Mouse (Mus musculus) stomach, embryonic 16.5 days (tissue): ENCODE data around the gene Otulinl. TPM values are rescaled to one million over a fixed set of nuclear protein-coding genes. Genes with fewer than 3 reads are reported as not detected.
"Not testable (repeated sequence)": the region's sequence is repeated elsewhere in the genome, so short reads cannot be mapped to it uniquely, and the experiment has no call there.

ENCODE experiments used
- ATAC-seq: fragments of 200-750 bp; cut with Nextera tagmentation; 2 replicates; pipeline ENCODE4 v1.8.0; 2017; ENCODE audit warnings: moderate number of reproducible peaks, moderate TSS enrichment; ENCODE audit not compliant: insufficient read depth, low FRiP score
- H3K27ac ChIP-seq: fragments of 300-500 bp; sonication (generic); 2 replicates; pipeline ENCODE4 v1.5.1; 2014; ENCODE audit warnings: low read length
- H3K27me3 ChIP-seq: fragments of 300-500 bp; sonication (generic); 2 replicates; pipeline ENCODE4 v1.6.1; 2014; ENCODE audit warnings: low read length, control low read depth, mixed read lengths; ENCODE audit not compliant: control insufficient read depth, insufficient read depth
- H3K36me3 ChIP-seq: fragments of 300-500 bp; sonication (generic); 2 replicates; pipeline ENCODE4 v1.6.1; 2014; ENCODE audit warnings: low read length; ENCODE audit not compliant: control insufficient read depth, insufficient read depth
- H3K4me1 ChIP-seq: fragments of 300-500 bp; sonication (generic); 2 replicates; pipeline ENCODE4 v1.6.1; 2014; ENCODE audit warnings: low read length, control low read depth, mixed read lengths; ENCODE audit not compliant: control insufficient read depth, insufficient read depth
- H3K4me2 ChIP-seq: fragments of 300-500 bp; sonication (generic); 2 replicates; pipeline ENCODE4 v1.6.1; 2014; ENCODE audit warnings: low read depth, low read length, mixed read lengths
- H3K4me3 ChIP-seq: fragments of 300-500 bp; sonication (generic); replicated peaks from 2 replicates; pipeline ENCODE4 v1.5.1; 2014; ENCODE audit warnings: mild to moderate bottlenecking, low read length
- H3K9ac ChIP-seq: fragments of 300-500 bp; sonication (generic); 2 replicates; pipeline ENCODE4 v1.6.1; 2014; ENCODE audit warnings: low read length
- H3K9me3 ChIP-seq: fragments of 300-500 bp; sonication (generic); replicated peaks from 2 replicates; pipeline ENCODE4 v1.6.1; 2016; ENCODE audit warnings: low read length, control low read depth; ENCODE audit not compliant: control insufficient read depth
- WGBS: fragments of 180-500 bp; shearing (Covaris S2); extraction: QIAGEN DNeasy Blood & Tissue Kit; methylation state at CpG from one replicate; pipeline ENCODE4 v1.1.7; 2014; 5-methylcytosine and 5-hydroxymethylcytosine counted together
- polyA plus RNA-seq: library from polyadenylated mRNA; unstranded; fragments of >200 nt; fragmentation: Nextera tagmentation; extraction: Ambion mirVana; gene quantifications from 2 replicates; pipeline ENCODE4 v1.2.1, GENCODE M21; 2015

The Otulinl gene
- 19.3 and 20.2 TPM in 2 replicates for polyA plus RNA-seq

- H3K4me2 ChIP-seq = peak within 1 kb of the TSS; percentile 93
- peak within 1 kb of the TSS; percentile 86 for H3K9ac ChIP-seq
- 2% methylated on average over 58 of the region's 59 CpGs for WGBS
- H3K9me3 ChIP-seq = no peaks in the 10 kb centered on the region
- H3K4me3 ChIP-seq = peak within 1 kb of the TSS; percentile 76
- no peaks in the 10 kb centered on the region for H3K36me3 ChIP-seq
- H3K4me1 ChIP-seq = peaks cover 16% of the 10 kb centered on the region
- ATAC-seq = peak; percentile 99
- no peaks in the 10 kb centered on the region for H3K27me3 ChIP-seq
- H3K27ac ChIP-seq = peak within 1 kb of the TSS; percentile 62; the same call in 1 of the 2 replicates
Observed at GRCm38 (mm10) chr15:27681419-27682187, at the start of gene Otulinl. Gene Otulinl, minus strand, starts transcription at chr15:27681579.

GRCm38 (mm10) chr15:27726228-27726627 lies 44.8 kb upstream of the Otulinl start:
- no peak overlapping the region for H3K4me2 ChIP-seq
- no peak overlapping the region for H3K27ac ChIP-seq
- H3K9ac ChIP-seq = no peak overlapping the region
- WGBS = 75% methylated on average over 6 of the region's 6 CpGs
- no peak for ATAC-seq
- no peaks in the 10 kb centered on the region for H3K4me1 ChIP-seq
- no peaks in the 10 kb centered on the region for H3K36me3 ChIP-seq
- H3K27me3 ChIP-seq = no peaks in the 10 kb centered on the region
- H3K9me3 ChIP-seq = no peaks in the 10 kb centered on the region
- no peak overlapping the region for H3K4me3 ChIP-seq

DNA sequence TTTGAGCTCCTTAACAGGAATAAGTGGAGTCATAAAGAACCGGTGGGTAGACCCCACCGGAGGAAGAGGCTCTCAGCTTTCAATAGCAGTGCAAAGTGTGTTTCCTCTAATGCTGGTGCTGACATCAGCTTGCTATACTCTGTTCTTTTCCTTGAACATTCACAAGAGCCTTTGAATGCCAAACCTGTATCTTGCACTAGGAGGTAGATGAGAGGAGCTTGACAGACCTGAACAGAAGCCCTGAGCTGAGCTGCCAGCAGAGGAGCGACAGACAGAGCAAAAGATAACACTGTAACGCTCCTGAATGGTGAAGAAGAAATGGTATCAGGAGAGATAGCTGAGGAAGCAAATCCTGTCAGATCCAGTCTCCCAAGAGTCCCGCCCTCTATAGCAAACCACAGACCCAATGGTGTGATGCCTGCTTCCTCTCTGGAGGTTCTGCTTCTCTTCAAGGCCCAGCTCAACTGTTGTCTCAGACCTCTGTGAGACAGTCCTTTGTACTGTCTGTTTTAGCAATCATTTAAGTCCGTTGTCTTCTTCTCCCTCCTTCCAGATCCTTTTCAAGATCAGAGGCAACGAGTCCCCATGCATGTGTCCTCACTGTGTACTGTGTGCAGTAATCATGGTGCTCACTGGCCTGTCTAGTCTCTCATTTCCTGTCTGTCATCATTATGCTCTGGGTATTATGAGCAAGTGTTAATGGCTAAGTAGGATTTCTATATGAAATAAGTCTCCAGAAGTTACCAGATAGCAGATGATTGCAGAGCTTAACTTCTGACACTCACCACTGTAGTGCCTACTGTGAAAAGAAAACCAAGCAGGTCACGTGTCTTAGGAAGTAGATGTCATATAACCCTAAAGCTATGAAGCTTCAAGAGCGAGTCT lies 43.7 kb upstream of the Otulinl start:
- 0 out of 2 replicates have a peak overlapping the region, but pooled peaks have one; percentile 10 for H3K4me2 ChIP-seq
- no peak for ATAC-seq
- peak overlapping the region; percentile 32 for H3K27ac ChIP-seq
- 63% methylated on average over 9 of the region's 9 CpGs for WGBS
- no peak overlapping the region for H3K4me3 ChIP-seq
- no peaks in the 10 kb centered on the region for H3K27me3 ChIP-seq
- H3K4me1 ChIP-seq = no peaks in the 10 kb centered on the region
- H3K9me3 ChIP-seq = no peaks in the 10 kb centered on the region
- no peak overlapping the region for H3K9ac ChIP-seq
- H3K36me3 ChIP-seq = no peaks in the 10 kb centered on the region

GRCm38 (mm10) chr15:27724298-27724697 lies 42.9 kb upstream of the Otulinl start:
- Histone ChIP-seq H3K4me1 (no peaks in the 10 kb centered on the region), H3K36me3 (no peaks in the 10 kb centered on the region), H3K4me3 (no peak overlapping the region), H3K9me3 (no peaks in the 10 kb centered on the region), H3K27ac (peak overlapping the region; percentile 32; the same call in 1 of the 2 replicates), H3K27me3 (no peaks in the 10 kb centered on the region), H3K9ac (no peak overlapping the region), H3K4me2 (0 out of 2 replicates have a peak overlapping the region, but pooled peaks have one; percentile 10)
- ATAC-seq = peak; percentile 47; the same call in 1 of the 2 replicates
- WGBS = 67% methylated on average over 6 of the region's 6 CpGs

GRCm38 (mm10) chr15:27723746-27724145 lies 42.4 kb upstream of the Otulinl start:
- Histone ChIP-seq H3K4me1 (no peaks in the 10 kb centered on the region), H3K4me3 (no peak overlapping the region), H3K27me3 (no peaks in the 10 kb centered on the region), H3K9ac (no peak overlapping the region), H3K27ac (no peak overlapping the region), H3K4me2 (no peak overlapping the region), H3K9me3 (no peaks in the 10 kb centered on the region), H3K36me3 (no peaks in the 10 kb centered on the region)
- no peak for ATAC-seq
- 45% methylated on average over 6 of the region's 6 CpGs for WGBS

- H3K4me1 ChIP-seq, H3K9me3 ChIP-seq, H3K4me3 ChIP-seq, H3K9ac ChIP-seq, H3K27ac ChIP-seq, ATAC-seq, H3K4me2 ChIP-seq, H3K27me3 ChIP-seq, H3K36me3 ChIP-seq: not testable (repeated sequence)
- WGBS = 84% methylated on average over 8 of the region's 8 CpGs
Observed at GRCm38 (mm10) chr15:27720297-27720696, 38.9 kb upstream of the Otulinl start.

DNA sequence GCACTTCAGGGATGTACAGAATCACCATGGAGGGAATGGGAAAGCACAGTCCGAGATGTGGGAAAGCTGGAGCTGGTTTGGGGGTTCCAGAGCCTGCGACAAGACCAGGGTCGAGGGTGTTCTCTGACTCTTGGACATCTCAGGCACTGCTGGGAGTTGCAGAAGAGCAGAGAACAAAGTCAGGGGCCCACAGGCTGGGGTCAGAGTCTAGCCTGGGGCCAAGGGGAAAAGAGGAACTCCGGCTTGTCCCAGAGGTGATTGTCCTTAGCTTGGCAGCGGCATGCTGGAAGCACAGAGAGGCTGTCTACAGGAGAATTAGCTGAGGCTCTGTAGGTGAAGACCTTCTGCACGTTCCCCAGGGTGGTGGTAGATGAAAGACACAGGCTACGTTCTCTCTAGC lies 37.3 kb upstream of the Otulinl start:
- Histone ChIP-seq H3K9me3 (no peaks in the 10 kb centered on the region), H3K27me3 (no peaks in the 10 kb centered on the region), H3K4me3 (no peak overlapping the region), H3K36me3 (no peaks in the 10 kb centered on the region), H3K27ac (no peak overlapping the region), H3K4me1 (no peaks in the 10 kb centered on the region), H3K4me2 (no peak overlapping the region), H3K9ac (no peak overlapping the region)
- no peak for ATAC-seq
- WGBS = 78% methylated on average over 7 of the region's 7 CpGs

- Histone ChIP-seq H3K4me2 (no peak overlapping the region), H3K27ac (no peak overlapping the region), H3K4me3 (no peak overlapping the region), H3K36me3 (no peaks in the 10 kb centered on the region), H3K27me3 (no peaks in the 10 kb centered on the region), H3K9ac (no peak overlapping the region), H3K4me1 (no peaks in the 10 kb centered on the region), H3K9me3 (no peaks in the 10 kb centered on the region)
- no peak for ATAC-seq
- 28% methylated on average over 3 of the region's 3 CpGs for WGBS
Observed at GRCm38 (mm10) chr15:27715331-27715730, 34.0 kb upstream of the Otulinl start.

GRCm38 (mm10) chr15:27710698-27711097 lies 29.3 kb upstream of the Otulinl start:
- Histone ChIP-seq H3K9ac (no peak overlapping the region), H3K27me3 (no peaks in the 10 kb centered on the region), H3K9me3 (no peaks in the 10 kb centered on the region), H3K4me1 (no peaks in the 10 kb centered on the region), H3K4me2 (no peak overlapping the region), H3K4me3 (no peak overlapping the region), H3K27ac (no peak overlapping the region), H3K36me3 (no peaks in the 10 kb centered on the region)
- 53% methylated on average over 9 of the region's 9 CpGs for WGBS
- ATAC-seq = no peak
